Mouse (Mus musculus): ENCODE data around the gene Tmem201. TPM values are rescaled to one million over a fixed set of nuclear protein-coding genes. Genes with fewer than 3 reads are reported as not detected.

The Tmem201 gene
- polyA plus RNA-seq, 1 experiment from 2014 or later = 3.0 TPM

DNA sequence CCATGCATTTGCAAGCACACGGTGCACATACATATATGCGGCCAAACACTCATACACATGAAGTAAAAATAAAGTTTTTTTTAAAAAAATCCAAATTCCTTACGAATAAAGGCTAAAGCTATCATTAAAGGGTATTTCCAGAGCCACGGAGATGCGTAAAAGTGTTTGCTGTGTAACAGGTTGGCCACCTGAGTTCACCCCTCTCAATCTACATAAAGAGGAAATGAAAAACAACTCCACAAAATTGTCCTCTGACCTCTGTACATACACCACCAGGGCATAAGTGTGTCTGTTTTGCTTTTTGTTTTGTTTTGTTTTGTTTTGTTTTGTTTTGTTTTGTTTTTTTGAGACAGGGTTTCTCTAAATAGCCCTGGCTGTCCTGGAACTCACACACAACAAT, 65.1 kb downstream of the Tmem201 start:
- H3K79me2 ChIP-seq (ENCODE audit: inconsistent target) = peaks cover 97% of the 10 kb centered on the region
- H3K4me3 ChIP-seq (ENCODE audit: inconsistent target) = no peak overlapping the region
- 96% methylated on average over 5 of the region's 5 CpGs for WGBS (ENCODE audit: missing documents)
- H3K27ac ChIP-seq = no peak overlapping the region
- H3K36me3 ChIP-seq (ENCODE audit: inconsistent target) = peaks cover 76% of the 10 kb centered on the region

DNA sequence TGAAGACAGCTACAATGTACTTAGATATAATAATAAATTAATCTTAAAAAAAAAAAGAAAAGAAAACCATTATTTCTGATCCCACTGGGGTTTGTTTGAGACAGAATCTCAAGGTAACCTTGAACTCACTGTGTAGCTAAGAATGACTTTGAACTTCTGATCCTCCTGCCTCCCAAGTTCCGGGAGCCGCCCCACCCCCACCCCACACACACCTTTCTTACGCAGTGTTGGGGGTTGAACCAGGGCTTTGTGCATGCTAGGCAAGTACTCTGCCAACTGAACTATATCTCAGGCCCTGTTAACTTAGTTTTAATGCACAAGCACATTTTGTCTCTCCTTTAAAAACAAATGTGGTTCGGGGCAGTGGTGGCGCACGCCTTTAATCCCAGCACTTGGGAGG, 66.7 kb downstream of the Tmem201 start:
- no peak overlapping the region for H3K4me3 ChIP-seq (ENCODE audit: inconsistent target)
- H3K27ac ChIP-seq = no peak overlapping the region
- WGBS (ENCODE audit: missing documents) = 97% methylated on average over 5 of the region's 6 CpGs
- H3K36me3 ChIP-seq (ENCODE audit: inconsistent target) = peaks cover 74% of the 10 kb centered on the region
- peaks cover 97% of the 10 kb centered on the region for H3K79me2 ChIP-seq (ENCODE audit: inconsistent target)

DNA sequence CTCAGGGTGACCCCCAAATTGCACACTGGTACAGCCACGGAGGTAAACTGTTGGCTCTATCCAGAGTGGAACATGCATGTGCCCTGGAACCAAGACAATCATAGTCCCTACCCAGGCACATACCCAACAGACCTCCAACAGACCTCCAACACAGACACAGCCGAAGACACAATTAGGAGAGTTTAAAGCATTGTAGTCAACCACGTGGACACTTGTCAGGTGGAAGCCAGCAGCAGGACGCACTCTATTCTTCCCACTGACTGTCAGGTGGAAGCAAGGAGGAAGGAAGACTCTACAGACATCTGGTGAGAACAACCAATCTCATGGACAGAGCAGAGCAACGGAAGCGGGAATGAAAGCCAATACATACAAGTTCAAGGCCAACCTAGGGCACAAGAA, 72.2 kb downstream of the Tmem201 start:
- WGBS (ENCODE audit: missing documents) = 59% methylated on average over 6 of the region's 6 CpGs
- peak overlapping the region; percentile 5 for H3K27ac ChIP-seq
- H3K79me2 ChIP-seq (ENCODE audit: inconsistent target) = peaks cover 84% of the 10 kb centered on the region
- H3K4me3 ChIP-seq (ENCODE audit: inconsistent target) = no peak overlapping the region
- peaks cover 44% of the 10 kb centered on the region for H3K36me3 ChIP-seq (ENCODE audit: inconsistent target)

Other genes starting within 250 kb of the Tmem201 start
- gene Ctnnbip1, start 219.8 kb downstream of the Tmem201 start, polyA plus RNA-seq (2018) = 5.3 to 13.7 TPM (median 7.0 TPM) in 3 replicates
- gene Clstn1, start 151.6 kb downstream of the Tmem201 start, polyA plus RNA-seq (2018) = 4.0 to 15.2 TPM (median 13.8 TPM) in 3 replicates
- gene Pik3cd, start 35.5 kb downstream of the Tmem201 start, polyA plus RNA-seq (2018) = 29.6 to 68.1 TPM (median 37.0 TPM) in 3 replicates
- gene Slc25a33, start 36.2 kb upstream of the Tmem201 start, polyA plus RNA-seq (2018) = 1.5 to 5.8 TPM (median 4.0 TPM) in 3 replicates
- gene Spsb1, start 217.0 kb upstream of the Tmem201 start, polyA plus RNA-seq (2018) = 0.23 to 1.8 TPM (median 1.5 TPM) in 3 replicates